Mouse (Mus musculus): Measurements from ENCODE around the gene Mfsd2b. TPM values are rescaled to one million over a fixed set of nuclear protein-coding genes. Genes with fewer than 3 reads are reported as not detected.
"Not testable (repeated sequence)": the region's sequence is repeated elsewhere in the genome, so short reads cannot be mapped to it uniquely, and the experiment has no call there.

Mfsd2b gene
- polyA plus RNA-seq, 1 experiment, result 0.28 TPM

GRCm38 (mm10) chr12:4906951-4907906, 33.1 kb upstream of the Mfsd2b start, which contains the start of gene Ubxn2a:
TSS of gene Ubxn2a (minus strand) at chr12:4907705.
- TF ChIP-seq POLR2A (IDR thresholded peaks at IDR 0.05; ENCODE audit: low read depth, low read length), result peak; percentile 42; the same call in 1 of the 2 replicates
- TF ChIP-seq CTCF (IDR thresholded peaks at IDR 0.05; ENCODE audit: borderline replicate concordance, insufficient read depth, low read length), result no peak
- Histone ChIP-seq H3K4me3 (ENCODE audit: insufficient read depth, low read length) (peak within 1 kb of the TSS; percentile 72), H3K27ac (ENCODE audit: insufficient read depth, low read length) (no peak within 1 kb of the TSS), H3K4me1 (ENCODE audit: control insufficient read depth, insufficient read depth, low read length) (no peaks in the 10 kb centered on the region)

- peak overlapping the region; percentile 72 for H3K4me3 ChIP-seq (ENCODE audit: insufficient read depth, low read length)
- no peaks in the 10 kb centered on the region for H3K4me1 ChIP-seq (ENCODE audit: control insufficient read depth, insufficient read depth, low read length)
- H3K27ac ChIP-seq (ENCODE audit: insufficient read depth, low read length), result no peak overlapping the region
- TF ChIP-seq CTCF (IDR thresholded peaks at IDR 0.05; ENCODE audit: borderline replicate concordance, insufficient read depth, low read length) (no peak), POLR2A (IDR thresholded peaks at IDR 0.05; ENCODE audit: low read depth, low read length) (no peak)
These were observed 32.3 kb upstream of the Mfsd2b start for GRCm38 (mm10) chr12:4906476-4906875.

- Histone ChIP-seq H3K27ac (ENCODE audit: insufficient read depth, low read length) (no peak overlapping the region), H3K4me3 (ENCODE audit: insufficient read depth, low read length) (no peak overlapping the region), H3K4me1 (ENCODE audit: control insufficient read depth, insufficient read depth, low read length) (no peaks in the 10 kb centered on the region)
- TF ChIP-seq POLR2A (IDR thresholded peaks at IDR 0.05; ENCODE audit: low read depth, low read length), result no peak
- no peak for TF ChIP-seq CTCF (IDR thresholded peaks at IDR 0.05; ENCODE audit: borderline replicate concordance, insufficient read depth, low read length)
These were observed 31.8 kb upstream of the Mfsd2b start for GRCm38 (mm10) chr12:4905946-4906345.

- H3K27ac ChIP-seq (ENCODE audit: insufficient read depth, low read length), result no peak overlapping the region
- TF ChIP-seq CTCF (IDR thresholded peaks at IDR 0.05; ENCODE audit: borderline replicate concordance, insufficient read depth, low read length) (no peak), POLR2A (IDR thresholded peaks at IDR 0.05; ENCODE audit: low read depth, low read length) (no peak)
- H3K4me3 ChIP-seq (ENCODE audit: insufficient read depth, low read length), result no peak overlapping the region
- no peaks in the 10 kb centered on the region for H3K4me1 ChIP-seq (ENCODE audit: control insufficient read depth, insufficient read depth, low read length)
These were observed 23.9 kb upstream of the Mfsd2b start for GRCm38 (mm10) chr12:4898024-4898423.

- Histone ChIP-seq H3K4me3 (ENCODE audit: insufficient read depth, low read length) (no peak overlapping the region), H3K4me1 (ENCODE audit: control insufficient read depth, insufficient read depth, low read length) (no peaks in the 10 kb centered on the region), H3K27ac (ENCODE audit: insufficient read depth, low read length) (no peak overlapping the region)
- TF ChIP-seq CTCF (IDR thresholded peaks at IDR 0.05; ENCODE audit: borderline replicate concordance, insufficient read depth, low read length) (no peak), POLR2A (IDR thresholded peaks at IDR 0.05; ENCODE audit: low read depth, low read length) (no peak)
These were observed 15.7 kb upstream of the Mfsd2b start for GRCm38 (mm10) chr12:4889891-4890290.

- H3K4me3 ChIP-seq (ENCODE audit: insufficient read depth, low read length), result no peak overlapping the region
- no peak overlapping the region for H3K27ac ChIP-seq (ENCODE audit: insufficient read depth, low read length)
- no peaks in the 10 kb centered on the region for H3K4me1 ChIP-seq (ENCODE audit: control insufficient read depth, insufficient read depth, low read length)
- TF ChIP-seq POLR2A (IDR thresholded peaks at IDR 0.05; ENCODE audit: low read depth, low read length) (no peak), CTCF (IDR thresholded peaks at IDR 0.05; ENCODE audit: borderline replicate concordance, insufficient read depth, low read length) (no peak)
These were observed 15.1 kb upstream of the Mfsd2b start for GRCm38 (mm10) chr12:4889251-4889650.

GRCm38 (mm10) chr12:4888739-4889138, 14.6 kb upstream of the Mfsd2b start:
- TF ChIP-seq POLR2A (IDR thresholded peaks at IDR 0.05; ENCODE audit: low read depth, low read length) (no peak), CTCF (IDR thresholded peaks at IDR 0.05; ENCODE audit: borderline replicate concordance, insufficient read depth, low read length) (no peak)
- no peak overlapping the region for H3K4me3 ChIP-seq (ENCODE audit: insufficient read depth, low read length)
- H3K27ac ChIP-seq (ENCODE audit: insufficient read depth, low read length), result no peak overlapping the region
- no peaks in the 10 kb centered on the region for H3K4me1 ChIP-seq (ENCODE audit: control insufficient read depth, insufficient read depth, low read length)

- H3K4me1 ChIP-seq (ENCODE audit: control insufficient read depth, insufficient read depth, low read length); H3K4me3 ChIP-seq (ENCODE audit: insufficient read depth, low read length); H3K27ac ChIP-seq (ENCODE audit: insufficient read depth, low read length): not testable (repeated sequence)
These were observed 12.4 kb upstream of the Mfsd2b start for GRCm38 (mm10) chr12:4886581-4886980.

GRCm38 (mm10) chr12:4885062-4885461, 10.9 kb upstream of the Mfsd2b start:
- Histone ChIP-seq H3K4me1 (ENCODE audit: control insufficient read depth, insufficient read depth, low read length) (no peaks in the 10 kb centered on the region), H3K27ac (ENCODE audit: insufficient read depth, low read length) (no peak overlapping the region), H3K4me3 (ENCODE audit: insufficient read depth, low read length) (no peak overlapping the region)
- no peak for TF ChIP-seq POLR2A (IDR thresholded peaks at IDR 0.05; ENCODE audit: low read depth, low read length)
- TF ChIP-seq CTCF (IDR thresholded peaks at IDR 0.05; ENCODE audit: borderline replicate concordance, insufficient read depth, low read length), result no peak

GRCm38 (mm10) chr12:4882086-4882485, 7.9 kb upstream of the Mfsd2b start:
- TF ChIP-seq CTCF (IDR thresholded peaks at IDR 0.05; ENCODE audit: borderline replicate concordance, insufficient read depth, low read length) (no peak), POLR2A (IDR thresholded peaks at IDR 0.05; ENCODE audit: low read depth, low read length) (no peak)
- no peaks in the 10 kb centered on the region for H3K4me1 ChIP-seq (ENCODE audit: control insufficient read depth, insufficient read depth, low read length)
- H3K4me3 ChIP-seq (ENCODE audit: insufficient read depth, low read length), result no peak overlapping the region

More at GRCm38 (mm10) chr12:4882086-4882485, 7.9 kb upstream of the Mfsd2b start:
- H3K27ac ChIP-seq (ENCODE audit: insufficient read depth, low read length), result no peak overlapping the region

All from embryonic fibroblast, embryonic 13.5 days (primary cell).